Mouse (Mus musculus) urinary bladder, adult 18-20 months (tissue): ENCODE measurements at regions not wholly inside any gene's neighbourhood (a gene's known extent, or its start where the extent isn't known, plus 50 kb on each side); places are given as distances from the start of the nearest gene placed in this dataset.

ENCODE experiments used
- DNase-seq, 2 experiments: peaks; one replicate each; pipeline ENCODE4 v3.0.0; 2022; ENCODE audit warnings: low spot score in 2 of 2, mixed read lengths in 2 of 2

- DNase-seq = no peak
Measured at GRCm38 (mm10) chr1:61265706-61266127, 288.0 kb downstream of the Icos start.

- no peak for DNase-seq
Measured at GRCm38 (mm10) chr1:61273843-61274242, 296.1 kb downstream of the Icos start.

GRCm38 (mm10) chr1:61274244-61274643, 296.5 kb downstream of the Icos start:
- DNase-seq = no peak

GRCm38 (mm10) chr1:61277170-61277710, 299.5 kb downstream of the Icos start:
- DNase-seq = no peak

GRCm38 (mm10) chr1:61288185-61288584, 310.5 kb downstream of the Icos start:
- no peak for DNase-seq

- no peak for DNase-seq
Measured at GRCm38 (mm10) chr1:61288946-61289345, 311.2 kb downstream of the Icos start.

GRCm38 (mm10) chr1:61289552-61289951, 311.8 kb downstream of the Icos start:
- no peak for DNase-seq

- no peak for DNase-seq
Measured at GRCm38 (mm10) chr1:61293106-61293505, 315.4 kb downstream of the Icos start.

- DNase-seq = no peak
Measured at GRCm38 (mm10) chr1:61295219-61295618, 317.5 kb downstream of the Icos start.

- no peak for DNase-seq
Measured at GRCm38 (mm10) chr1:61296831-61297230, 319.1 kb downstream of the Icos start.

- DNase-seq = no peak
Measured at GRCm38 (mm10) chr1:61297361-61297760, 319.6 kb downstream of the Icos start.

GRCm38 (mm10) chr1:61298064-61298463, 320.3 kb downstream of the Icos start:
- DNase-seq = no peak

- DNase-seq = no peak
Measured at GRCm38 (mm10) chr1:61298779-61299178, 321.1 kb downstream of the Icos start.

GRCm38 (mm10) chr1:61300491-61300890, 322.8 kb downstream of the Icos start:
- DNase-seq = no peak

GRCm38 (mm10) chr1:61301041-61302030, 323.6 kb downstream of the Icos start:
- DNase-seq = no peak

GRCm38 (mm10) chr1:61302570-61303071, 324.9 kb downstream of the Icos start:
- DNase-seq = no peak

GRCm38 (mm10) chr1:61306296-61306695, 328.6 kb downstream of the Icos start:
- no peak for DNase-seq

GRCm38 (mm10) chr1:61309563-61309962, 329.1 kb upstream of the Pard3b start:
- no peak for DNase-seq

- no peak for DNase-seq
Measured at GRCm38 (mm10) chr1:61310063-61310760, 328.4 kb upstream of the Pard3b start.

- DNase-seq = no peak
Measured at GRCm38 (mm10) chr1:61310761-61311090, 327.9 kb upstream of the Pard3b start.

- no peak for DNase-seq
Measured at GRCm38 (mm10) chr1:61313196-61313595, 325.4 kb upstream of the Pard3b start.

- DNase-seq = no peak
Measured at GRCm38 (mm10) chr1:61316261-61316660, 322.4 kb upstream of the Pard3b start.
